Comparison of ENCODE assay signal across 37 mouse cellular contexts in the genomic region with DNA sequence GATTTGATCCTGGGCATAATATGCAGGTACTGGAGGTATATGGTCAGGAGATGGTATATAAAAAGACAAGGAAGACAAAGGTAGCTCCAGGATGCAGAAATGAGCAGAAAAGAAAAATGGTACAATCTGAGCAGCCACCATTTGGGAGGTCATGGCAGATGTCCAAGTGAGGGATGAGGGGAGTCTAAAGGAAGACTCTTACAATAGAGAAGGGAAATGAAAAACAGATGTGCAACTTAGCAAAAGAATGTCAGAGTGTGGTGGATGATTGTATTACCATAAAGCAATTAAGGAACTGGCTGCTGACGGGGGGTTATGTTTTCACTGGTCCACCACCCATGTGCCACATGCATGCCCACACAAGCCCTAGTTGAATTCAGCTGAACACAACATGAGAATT. TPM values are rescaled to one million over a fixed set of nuclear protein-coding genes. Genes with fewer than 3 reads are reported as not detected.
DNase-seq lines count a peak whose midpoint lies in the region; ATAC-seq and TF ChIP-seq lines count a peak whose summit lies in the region.
"Had no signal": no experiment of that assay in that cellular context is flagged by ENCODE, and none has a peak within 500 bp of the region (broad histone marks: within the 10 kb centered on the region; RNA-seq: fewer than 3 reads in every experiment).

No protein-coding gene starts in this region.

- no peak overlapping the region for H3K4me3 ChIP-seq in limb, embryonic 14.5 days (replicated peaks; ENCODE audit: low read length)
- H3K4me3 ChIP-seq in limb, embryonic 10.5 days: no peak overlapping the region
- H3K4me3 ChIP-seq in liver, embryonic 12.5 days: no peak overlapping the region
- H3K4me3 ChIP-seq: gastrocnemius, adult 2 months; heart, embryonic 10.5 days; heart, embryonic 15.5 days; limb, embryonic 12.5 days; midbrain, embryonic 15.5 days; neural tube, embryonic 13.5 days had no signal

- 33% methylated on average over 1 of the region's 1 CpGs for WGBS in limb, embryonic 14.5 days
- WGBS in limb, embryonic 10.5 days: 7% methylated on average over 1 of the region's 1 CpGs
- 64% methylated on average over 1 of the region's 1 CpGs for WGBS in liver, embryonic 12.5 days (ENCODE audit: insufficient replicate concordance)

- H3K4me2 ChIP-seq in limb, embryonic 14.5 days (replicated peaks; ENCODE audit: low read depth, low read length, severe bottlenecking): no peak overlapping the region
- H3K4me2 ChIP-seq in liver, embryonic 12.5 days: no peak overlapping the region
- H3K4me2 ChIP-seq: heart, embryonic 15.5 days; limb, embryonic 12.5 days; liver, embryonic 11.5 days; midbrain, embryonic 15.5 days; neural tube, embryonic 13.5 days had no signal

- intact Hi-C loops in left cerebral cortex, postnatal 14 days (cut with DNase I): no loop called here

- H3K9ac ChIP-seq in limb, embryonic 14.5 days (ENCODE audit: low read depth, low read length, severe bottlenecking): no peak overlapping the region
- no peak overlapping the region for H3K9ac ChIP-seq in liver, embryonic 12.5 days
- H3K9ac ChIP-seq: heart, embryonic 15.5 days; limb, embryonic 12.5 days; liver, postnatal 0 days; midbrain, embryonic 15.5 days; neural tube, embryonic 13.5 days had no signal

- TF ChIP-seq POLR2A in limb, embryonic 14.5 days (IDR thresholded peaks at IDR 0.05; ENCODE audit: borderline replicate concordance, extremely low read depth, insufficient read depth, insufficient read length): no peak

- no peaks in the 10 kb centered on the region for H3K9me3 ChIP-seq in limb, embryonic 14.5 days (ENCODE audit: control insufficient read depth, low read length)
- no peaks in the 10 kb centered on the region for H3K9me3 ChIP-seq in limb, embryonic 10.5 days (replicated peaks)
- H3K9me3 ChIP-seq in liver, embryonic 12.5 days (replicated peaks): no peaks in the 10 kb centered on the region
- H3K9me3 ChIP-seq: heart, embryonic 10.5 days; heart, embryonic 15.5 days; limb, embryonic 12.5 days; midbrain, embryonic 15.5 days; neural tube, embryonic 13.5 days had no signal

- no peaks in the 10 kb centered on the region for H3K4me1 ChIP-seq in limb, embryonic 14.5 days (ENCODE audit: control insufficient read depth, insufficient read depth, low read length)
- H3K4me1 ChIP-seq in limb, embryonic 10.5 days: no peaks in the 10 kb centered on the region
- H3K4me1 ChIP-seq in liver, embryonic 12.5 days: no peaks in the 10 kb centered on the region
- H3K4me1 ChIP-seq: heart, embryonic 10.5 days; heart, embryonic 15.5 days; limb, embryonic 12.5 days; midbrain, embryonic 15.5 days; neural tube, embryonic 13.5 days had no signal

- no peaks in the 10 kb centered on the region for H3K36me3 ChIP-seq in limb, embryonic 14.5 days (ENCODE audit: control insufficient read depth, insufficient read depth, low read length)
- no peaks in the 10 kb centered on the region for H3K36me3 ChIP-seq in limb, embryonic 10.5 days
- no peaks in the 10 kb centered on the region for H3K36me3 ChIP-seq in liver, embryonic 12.5 days
- H3K36me3 ChIP-seq: heart, embryonic 10.5 days; heart, embryonic 15.5 days; limb, embryonic 12.5 days; midbrain, embryonic 15.5 days; neural tube, embryonic 13.5 days had no signal

- no peak for ATAC-seq in limb, embryonic 14.5 days (ENCODE audit: low FRiP score, low read depth)
- no peak for ATAC-seq in liver, embryonic 12.5 days
- ATAC-seq: forebrain, embryonic 14.5 days; hindbrain, embryonic 16.5 days; liver, postnatal 0 days; midbrain, embryonic 15.5 days had no signal

- H3K27ac ChIP-seq in limb, embryonic 14.5 days (replicated peaks; ENCODE audit: low read depth, low read length): no peak overlapping the region
- H3K27ac ChIP-seq in limb, embryonic 10.5 days: no peak overlapping the region
- no peak overlapping the region for H3K27ac ChIP-seq in liver, embryonic 12.5 days
- H3K27ac ChIP-seq: gastrocnemius, adult 2 months; heart, embryonic 10.5 days; heart, embryonic 15.5 days; limb, embryonic 12.5 days; macrophage; midbrain, embryonic 15.5 days; neural tube, embryonic 13.5 days; stomach, postnatal 0 days had no signal

- H3K27me3 ChIP-seq in limb, embryonic 14.5 days (ENCODE audit: control insufficient read depth, insufficient read depth, low read length): no peaks in the 10 kb centered on the region
- H3K27me3 ChIP-seq in limb, embryonic 10.5 days (ENCODE audit: low read depth, poor library complexity, severe bottlenecking): no peaks in the 10 kb centered on the region
- H3K27me3 ChIP-seq in liver, embryonic 12.5 days (replicated peaks): no peaks in the 10 kb centered on the region
- H3K27me3 ChIP-seq: heart, embryonic 15.5 days; limb, embryonic 12.5 days; midbrain, embryonic 15.5 days; neural tube, embryonic 13.5 days had no signal

- DNase-seq in embryo, embryonic 10 days (ENCODE audit: low spot score): peak; percentile 23
- DNase-seq in embryo, embryonic 9.5 days (ENCODE audit: extremely low spot score): no peak
- DNase-seq in limb, embryonic 14.5 days (ENCODE audit: low spot score): peak; percentile 3
- DNase-seq in limb, embryonic 10.5 days (ENCODE audit: low spot score): no peak
- peak; percentile 12 for DNase-seq in embryo, embryonic 10.5 days (ENCODE audit: low spot score)
- no peak for DNase-seq in left cerebral cortex, postnatal 14 days (ENCODE audit: low spot score in 2 of 2)
- DNase-seq: adrenal gland, adult 2 months; adrenal gland, postnatal 36 days; cerebellum, adult 2 months; cerebellum, postnatal 25 days; gastrocnemius, adult 2 months; heart, adult 11 months; kidney, adult 18-20 months; kidney, postnatal 4 days; liver, postnatal 0 days; lung, postnatal 10 days; right cerebral cortex, postnatal 4 days; thymus, adult 18-20 months; thymus, postnatal 25 days had no signal

RNA-seq across cellular contexts. Expression of a gene that starts 35.5 kb away (rescaled TPM):
- 0.05 and 0.19 TPM in 2 replicates for polyA plus RNA-seq in limb, embryonic 14.5 days (2012; rRNA removed)
- 0.12 TPM in 1 of 2 replicates, not detected in the other for polyA plus RNA-seq in limb, embryonic 14.5 days (2014; fragmentation: Nextera tagmentation; extraction: Ambion mirVana)
- not detected in 2 replicates for polyA plus RNA-seq in limb, embryonic 10.5 days (2016; fragmentation: Nextera tagmentation; extraction: Ambion mirVana)
- 1 to 10 TPM in 1 of 2 experiments, under 1 TPM in 1; 0.46 to 1.5 TPM for total RNA-seq in left cerebral cortex, postnatal 14 days (2021)
- polyA plus RNA-seq in liver, embryonic 12.5 days (2016; fragmentation: Nextera tagmentation; extraction: Ambion mirVana): not detected in 2 replicates
- total RNA-seq: adrenal gland, adult 2 months; adrenal gland, postnatal 36 days; gastrocnemius, adult 2 months; heart, postnatal 25 days; megakaryocyte-erythroid progenitor cell, adult 5-6 weeks; MEL had no signal
- polyA plus RNA-seq: adrenal gland, adult 2 months; brain, embryonic 14.5 days; forebrain, embryonic 14.5 days; heart, embryonic 10.5 days; heart, embryonic 15.5 days; hindbrain, embryonic 11.5 days; intestine, embryonic 14.5 days; kidney, embryonic 16.5 days; limb, embryonic 12.5 days; liver, postnatal 0 days; macrophage; neural tube, embryonic 13.5 days had no signal

Comparison
In these comparisons a context has a peak if more than half of its experiments do, and no peak if none do; other contexts are left out.
1. DNase-seq: peak in embryo, embryonic 10 days (single experiment), limb, embryonic 14.5 days (single experiment) and embryo, embryonic 10.5 days (single experiment); none in embryo, embryonic 9.5 days (single experiment), limb, embryonic 10.5 days (single experiment) and left cerebral cortex, postnatal 14 days (0 of 2).